Mouse (Mus musculus) heart, postnatal 25 days (tissue): ENCODE measurements around the gene Trim39. TPM values are rescaled to one million over a fixed set of nuclear protein-coding genes. Genes with fewer than 3 reads are reported as not detected.

ENCODE experiments used
- DNase-seq: peaks from one replicate; pipeline ENCODE4 v3.0.0; 2022; ENCODE audit warnings: low spot score
- intact Hi-C: fragments of 180-260 bp; cut with DNase I; formaldehyde crosslinking; loops from one replicate; pipeline ENCODE4 v1.15.1; 2025
- total RNA-seq, 2 experiments: library from RNA; stranded (reverse); gene quantifications; 2 replicates each; pipeline ENCODE4 v1.2.3; 2021

Trim39 gene
- 1 to 10 TPM; 5.7 to 7.0 TPM for total RNA-seq

GRCm38 (mm10) chr17:36271586-36272256, at the start of gene Trim39:
TSS of gene Trim39 (minus strand) at chr17:36272247.
- intact Hi-C loops = no loop called here

GRCm38 (mm10) chr17:36315689-36316253, 43.7 kb upstream of the Trim39 start:
- intact Hi-C loops = no loop called here

More at GRCm38 (mm10) chr17:36271586-36272256, at the start of gene Trim39:
- peak; percentile 75 for DNase-seq

GRCm38 (mm10) chr17:36315041-36315688, 43.1 kb upstream of the Trim39 start:
- intact Hi-C loops = no loop called here
- DNase-seq = no peak

More at GRCm38 (mm10) chr17:36315689-36316253, 43.7 kb upstream of the Trim39 start:
- no peak for DNase-seq

DNA sequence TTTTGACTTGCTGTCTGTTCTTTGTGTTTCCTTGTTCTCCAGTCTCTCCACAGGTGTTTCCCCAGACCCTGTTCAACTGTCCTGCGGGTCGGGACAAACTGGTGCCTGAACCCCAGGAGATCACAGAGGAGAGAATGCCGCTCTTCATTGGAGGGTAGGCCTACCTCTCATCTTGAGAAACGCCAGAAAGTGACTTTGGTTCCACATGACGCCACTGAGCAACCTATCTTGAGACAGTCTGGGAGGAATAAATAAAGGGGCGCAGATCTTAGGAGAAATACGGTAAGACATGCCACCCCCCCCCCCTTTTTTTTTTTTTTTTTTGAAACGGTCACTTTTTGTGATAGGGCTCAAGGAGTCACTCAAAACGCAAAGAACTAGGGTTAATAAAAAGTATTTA, 42.5 kb upstream of the Trim39 start:
- no peak for DNase-seq
- intact Hi-C loops = no loop called here

DNA sequence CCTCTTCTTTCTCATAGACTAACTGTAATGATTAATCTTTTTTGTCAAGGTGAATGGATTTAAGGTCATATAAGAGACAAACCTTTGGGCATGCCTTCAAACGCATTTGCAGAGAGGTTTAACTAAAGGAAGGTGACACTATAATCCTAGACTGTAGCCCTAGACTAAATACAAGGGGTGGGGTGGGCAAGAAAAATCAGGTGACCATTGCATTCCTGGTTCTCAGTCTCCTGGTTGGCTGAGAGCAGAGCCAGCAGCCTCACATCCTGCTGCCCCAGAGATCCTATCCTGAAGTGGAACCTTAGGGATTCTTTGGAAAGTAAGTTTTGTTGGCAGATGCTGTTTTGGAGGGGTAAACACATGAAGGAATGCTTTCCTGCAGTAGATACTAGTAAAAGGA, 37.2 kb upstream of the Trim39 start:
- intact Hi-C loops = loop anchor here (2.0 to 5.0 kb wide), 2 partner anchors 110 to 478 kb away; no protein-coding TSS in a partner anchor
- no peak for DNase-seq

- peak; percentile 10 for DNase-seq
- intact Hi-C loops = loop anchor here (2.0 to 5.0 kb wide), 2 partner anchors 110 to 478 kb away; no protein-coding TSS in a partner anchor
Measured at GRCm38 (mm10) chr17:36308855-36309254, 36.8 kb upstream of the Trim39 start.

- intact Hi-C loops = no loop called here
Measured at GRCm38 (mm10) chr17:36286390-36286789, 14.3 kb upstream of the Trim39 start, which contains the start of gene H2-M10.2. TSS of gene H2-M10.2 (minus strand) at chr17:36286490.

DNA sequence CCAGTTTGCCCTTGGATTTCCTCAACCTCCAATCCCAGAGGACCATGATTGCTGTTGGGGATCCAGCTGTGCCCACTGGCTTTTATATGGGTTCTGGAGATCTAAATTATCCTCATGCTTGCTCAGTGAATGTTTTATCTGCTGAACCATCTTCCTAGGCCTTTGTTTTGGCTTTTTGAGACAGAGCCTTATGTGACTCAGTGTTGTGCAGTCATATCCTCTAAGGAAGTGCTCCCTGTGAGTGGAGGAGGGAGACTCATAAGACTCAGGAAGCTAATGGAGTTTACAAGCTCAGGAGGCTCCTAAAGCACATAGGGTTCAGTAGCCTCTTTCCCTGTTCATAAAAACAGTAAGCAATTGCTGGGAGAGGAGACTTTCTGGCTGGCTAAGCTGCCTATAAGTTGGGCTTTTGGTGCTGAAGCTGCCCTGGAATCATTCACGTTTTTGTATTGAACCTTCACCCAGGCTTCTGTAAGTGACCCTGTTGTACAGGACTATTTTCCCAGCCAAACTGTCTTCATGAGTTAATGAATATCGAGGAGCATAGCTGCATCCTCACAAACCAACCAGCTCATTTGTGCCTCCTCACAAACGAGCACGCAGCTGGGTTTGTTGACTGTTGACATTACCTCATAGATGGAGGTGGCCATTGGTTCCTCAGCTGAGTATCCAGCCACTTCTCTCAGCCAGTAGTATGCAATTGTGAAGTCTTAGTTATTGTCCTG, 9.6 kb upstream of the Trim39 start:
- intact Hi-C loops = no loop called here
- DNase-seq = no peak

More at GRCm38 (mm10) chr17:36286390-36286789, 14.3 kb upstream of the Trim39 start, which contains the start of gene H2-M10.2:
- DNase-seq = no peak

DNA sequence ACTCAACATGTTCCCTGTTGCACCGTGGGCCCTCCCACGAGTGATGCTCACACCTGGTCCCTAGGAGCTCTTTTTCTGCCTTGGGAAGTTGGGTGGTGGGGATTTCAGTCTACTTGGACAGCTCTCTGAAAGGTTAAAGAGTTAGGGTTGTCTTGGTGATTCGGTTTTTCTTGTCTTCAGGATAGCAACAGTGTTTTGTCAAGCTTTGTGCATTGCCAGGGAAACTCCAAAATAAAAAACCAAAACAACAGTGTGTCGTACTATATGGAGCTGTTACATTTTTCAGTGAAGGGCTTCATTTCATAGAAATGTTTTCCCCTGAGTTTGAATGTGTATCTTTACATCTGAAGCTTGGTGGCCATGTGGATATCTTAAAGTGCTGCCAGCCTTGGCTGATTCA, 2.7 kb upstream of the Trim39 start:
- intact Hi-C loops = no loop called here
- no peak for DNase-seq

DNA sequence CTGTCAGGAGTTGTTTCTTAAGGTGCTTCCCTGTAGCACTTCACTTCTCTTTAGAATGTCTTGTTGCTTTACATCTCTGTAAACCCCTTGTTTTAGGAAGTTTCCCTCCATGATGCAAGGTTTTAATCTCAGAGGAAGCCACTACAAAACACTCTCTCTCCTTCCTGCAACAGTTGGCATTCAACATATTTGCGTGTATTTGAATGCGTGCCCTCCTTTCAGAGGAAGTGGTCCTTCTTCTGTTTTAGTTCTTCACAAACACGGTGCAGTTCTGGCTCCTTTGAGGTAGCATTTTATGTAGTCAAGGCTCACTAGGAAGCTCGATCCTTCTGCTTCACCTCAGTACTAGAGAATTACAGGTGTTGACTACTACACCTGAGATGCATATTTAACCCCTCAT, 1.7 kb upstream of the Trim39 start:
- intact Hi-C loops = no loop called here
- no peak for DNase-seq

DNA sequence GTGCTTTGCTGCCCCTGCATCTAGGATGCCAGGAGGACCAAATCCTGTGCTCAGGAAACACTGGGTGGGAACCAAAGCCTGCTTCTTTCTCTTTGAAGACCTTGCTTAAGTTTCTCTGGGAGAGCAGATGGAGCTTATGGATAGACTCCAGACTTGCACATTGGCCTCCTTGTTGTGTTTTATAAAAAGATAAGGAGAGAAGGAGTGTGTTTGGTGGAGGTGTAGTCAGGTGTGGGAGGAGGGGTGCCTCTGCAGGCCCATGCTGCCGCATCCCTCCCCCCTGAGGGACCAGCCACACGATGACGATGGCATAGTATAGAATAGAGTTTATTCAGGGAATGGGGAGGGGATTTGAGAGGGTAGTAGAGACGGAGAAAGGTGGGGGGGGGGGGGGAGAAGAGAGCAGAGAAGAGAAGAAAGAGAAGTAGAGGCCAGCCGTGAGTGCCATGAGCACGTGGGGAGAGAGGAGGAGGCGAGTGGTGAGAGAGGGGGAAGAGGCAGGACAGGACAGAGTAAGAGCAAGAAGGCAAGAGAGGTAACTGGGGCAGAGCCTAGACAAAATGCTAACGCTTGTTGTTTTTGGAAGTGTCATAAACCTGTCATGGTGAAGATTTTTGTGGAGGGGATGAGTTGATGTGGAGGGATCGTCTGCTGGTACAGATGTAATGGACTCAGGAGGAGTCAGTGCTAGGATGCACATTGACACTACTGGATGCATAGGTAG, 758 bp upstream of the Trim39 start:
- no peak for DNase-seq
- intact Hi-C loops = no loop called here

GRCm38 (mm10) chr17:36270956-36271585, 976 bp downstream of the Trim39 start:
- DNase-seq = peak; percentile 82
- intact Hi-C loops = loop anchor here (1.0 kb wide), 1 partner anchor 13 kb away; the partner anchor contains the start of gene Rpp21

DNA sequence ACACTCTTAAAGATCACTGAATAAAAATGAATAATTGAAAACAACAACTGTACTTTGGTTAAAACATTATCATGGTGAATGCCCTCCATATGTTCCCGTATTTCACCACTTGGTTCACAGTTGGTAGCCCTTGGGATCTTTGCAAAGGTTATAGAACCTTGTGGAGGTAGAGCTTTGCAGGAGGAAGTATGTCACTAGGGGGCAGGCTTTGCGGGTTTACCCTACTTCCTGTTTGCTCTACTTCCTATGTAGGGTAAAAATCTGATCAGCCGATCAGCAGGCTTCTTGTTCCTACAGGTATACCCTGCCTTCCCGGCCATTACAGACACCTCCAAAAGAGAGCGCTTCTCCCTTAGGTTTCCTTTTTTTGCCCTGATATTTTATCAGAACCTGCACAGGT, 6.2 kb downstream of the Trim39 start:
- intact Hi-C loops = no loop called here
- DNase-seq = no peak

GRCm38 (mm10) chr17:36264273-36264925, 7.6 kb downstream of the Trim39 start:
- intact Hi-C loops = no loop called here
- DNase-seq = no peak

DNA sequence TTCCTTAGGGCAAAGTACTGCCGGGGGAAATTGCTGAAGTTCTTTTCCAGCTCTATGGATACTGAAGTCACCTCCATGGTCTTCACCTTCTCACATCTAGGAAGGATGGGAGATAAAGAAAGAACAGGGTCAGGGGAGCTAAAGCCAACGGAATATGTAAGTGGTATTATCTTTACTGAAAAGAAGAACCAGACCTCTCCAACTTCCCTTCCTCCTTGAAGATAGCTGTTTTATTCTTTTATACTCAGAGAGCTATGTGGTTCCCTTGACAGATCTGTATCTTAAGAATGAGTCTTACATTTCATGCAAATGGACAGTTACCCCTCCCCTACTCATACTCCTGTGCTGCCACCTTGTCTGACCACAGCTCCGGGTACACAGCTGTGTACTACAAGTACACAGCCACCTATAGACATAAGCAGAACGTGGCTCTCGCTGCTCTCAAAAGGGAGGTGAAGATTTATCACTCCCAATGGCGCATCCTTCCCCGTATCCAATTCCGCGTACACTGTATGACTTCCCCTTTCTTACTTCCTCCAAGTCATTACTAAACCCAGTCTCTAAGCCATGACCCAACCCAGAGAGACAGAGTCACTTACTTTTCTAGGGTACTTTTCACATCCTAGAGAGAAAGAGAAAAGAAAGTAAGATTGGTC, 10.4 kb downstream of the Trim39 start:
- no peak for DNase-seq
- intact Hi-C loops = no loop called here

DNA sequence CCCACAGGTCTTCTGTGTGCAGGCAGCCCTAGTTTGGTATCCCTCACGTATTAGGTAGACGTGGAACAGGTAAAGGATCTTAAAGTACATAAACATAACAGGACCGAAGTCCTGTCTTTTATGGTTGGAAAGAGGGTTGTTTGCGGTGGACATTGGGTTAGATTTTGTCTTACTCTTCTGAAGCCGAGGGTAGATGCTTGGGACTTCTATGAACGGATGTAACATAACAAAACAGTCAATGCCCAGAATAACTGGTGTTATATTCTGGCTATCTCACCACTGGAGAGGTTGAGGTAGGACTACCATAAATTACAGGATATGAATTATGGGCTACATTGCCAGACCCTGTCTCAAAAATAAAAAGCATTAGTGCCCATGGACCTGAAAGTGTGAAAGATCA, 14.1 kb downstream of the Trim39 start, which contains the start of gene Rpp21:
Gene Rpp21, minus strand, starts transcription at position 101 of the 400 bp plus-strand sequence.
- intact Hi-C loops = loop anchor here (1.0 kb wide), 1 partner anchor 12 kb away; no protein-coding TSS in a partner anchor

DNA sequence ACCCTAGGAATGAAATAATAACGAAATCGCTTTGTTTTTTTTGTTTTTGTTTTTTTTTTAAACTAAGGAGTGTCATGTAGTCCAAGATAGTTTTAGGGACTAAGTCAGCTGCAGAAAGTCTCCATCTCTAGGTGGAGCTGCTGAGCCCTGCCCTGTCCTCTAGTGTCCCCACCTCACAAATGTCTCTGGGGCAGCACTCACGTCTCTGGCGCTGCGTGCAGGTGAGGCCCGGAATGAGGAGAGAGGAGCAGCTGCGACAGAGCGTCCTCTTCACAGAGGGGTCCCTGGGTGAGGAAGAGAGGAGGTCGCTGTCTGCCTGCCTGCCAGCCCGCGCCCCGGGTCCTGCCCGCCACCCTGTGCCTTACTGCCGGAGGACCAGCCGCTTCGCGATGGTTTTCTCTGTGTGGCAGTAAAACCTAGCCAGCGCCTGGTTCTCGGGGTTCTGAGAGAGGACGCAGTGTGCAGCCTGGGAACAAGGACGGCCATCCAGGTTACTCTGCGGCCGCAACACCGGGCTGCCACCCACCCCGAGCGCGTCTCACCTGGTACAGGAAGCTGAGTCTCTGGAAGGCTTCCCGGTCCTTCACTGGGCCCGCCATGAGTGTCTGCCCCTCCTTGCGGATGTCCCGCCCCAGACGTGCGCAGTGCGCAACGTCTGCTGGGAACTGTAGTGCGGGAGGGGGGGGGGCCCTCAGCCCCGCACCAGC, 14.7 kb downstream of the Trim39 start:
- DNase-seq = peak; percentile 64
- intact Hi-C loops = no loop called here

More for the DNA sequence above, 14.1 kb downstream of the Trim39 start, which contains the start of gene Rpp21:
- no peak for DNase-seq
